Mouse (Mus musculus): ENCODE measurements around the gene Nacc1. TPM values are rescaled to one million over a fixed set of nuclear protein-coding genes. Genes with fewer than 3 reads are reported as not detected.

Gene Nacc1
- total RNA-seq, 2 experiments from 2014 or later: 50.2 TPM

GRCm38 (mm10) chr8:84653092-84653631 is 34.5 kb downstream of the Nacc1 start:
- DNase-seq: no peak
- intact Hi-C loops (cut with DNase I): no loop called here

GRCm38 (mm10) chr8:84650213-84650612 is 37.4 kb downstream of the Nacc1 start:
- intact Hi-C loops (cut with DNase I): no loop called here
- DNase-seq: no peak

- peak in 1 of 2 experiments; percentile 31 for DNase-seq
- intact Hi-C loops (cut with DNase I): no loop called here
These were observed 40.2 kb downstream of the Nacc1 start for GRCm38 (mm10) chr8:84647461-84647901.

- no peak for DNase-seq
- intact Hi-C loops (cut with DNase I): no loop called here
These were observed 40.9 kb downstream of the Nacc1 start for GRCm38 (mm10) chr8:84646800-84647199.

- intact Hi-C loops (cut with DNase I): loop anchor here (1.0 kb wide), 1 partner anchor 12 kb away; no protein-coding TSS in a partner anchor
- DNase-seq: no peak
These were observed 44.6 kb downstream of the Nacc1 start for GRCm38 (mm10) chr8:84643019-84643418.

- intact Hi-C loops (cut with DNase I): no loop called here
- no peak for DNase-seq
These were observed 45.9 kb downstream of the Nacc1 start for GRCm38 (mm10) chr8:84641578-84642361.

- intact Hi-C loops (cut with DNase I): no loop called here
- no peak for DNase-seq
These were observed 46.9 kb downstream of the Nacc1 start for GRCm38 (mm10) chr8:84640617-84641294.

GRCm38 (mm10) chr8:84640010-84640588 is 47.6 kb downstream of the Nacc1 start:
- intact Hi-C loops (cut with DNase I): no loop called here
- DNase-seq: no peak

- peak; percentile 94 to 95 for DNase-seq
- intact Hi-C loops (cut with DNase I): loop anchor here (1.0 to 2.0 kb wide), 3 partner anchors 23 to 173 kb away; partner anchors contain the start of gene Ier2
These were observed 48.3 kb downstream of the Nacc1 start for GRCm38 (mm10) chr8:84639162-84640009.

GRCm38 (mm10) chr8:84638555-84639161 is 49.0 kb downstream of the Nacc1 start:
- intact Hi-C loops (cut with DNase I): loop anchor here (1.0 to 2.0 kb wide), 3 partner anchors 24 to 174 kb away; partner anchors contain the start of gene Ier2
- DNase-seq: peak; percentile 34 to 55

- intact Hi-C loops (cut with DNase I): loop anchor here (2.0 kb wide), 2 partner anchors 45 to 175 kb away; no protein-coding TSS in a partner anchor
These were observed 49.6 kb downstream of the Nacc1 start for GRCm38 (mm10) chr8:84637946-84638554.

GRCm38 (mm10) chr8:84636051-84636691 is 51.5 kb downstream of the Nacc1 start:
- intact Hi-C loops (cut with DNase I): no loop called here

More at GRCm38 (mm10) chr8:84637946-84638554, 49.6 kb downstream of the Nacc1 start:
- no peak for DNase-seq

GRCm38 (mm10) chr8:84635397-84636050 is 52.1 kb downstream of the Nacc1 start:
- no peak for DNase-seq
- intact Hi-C loops (cut with DNase I): no loop called here

More at GRCm38 (mm10) chr8:84636051-84636691, 51.5 kb downstream of the Nacc1 start:
- no peak for DNase-seq

- intact Hi-C loops (cut with DNase I): no loop called here
These were observed 52.8 kb downstream of the Nacc1 start for GRCm38 (mm10) chr8:84634849-84635304.

GRCm38 (mm10) chr8:84633841-84634584 is 53.6 kb downstream of the Nacc1 start:
- intact Hi-C loops (cut with DNase I): no loop called here
- no peak for DNase-seq

More at GRCm38 (mm10) chr8:84634849-84635304, 52.8 kb downstream of the Nacc1 start:
- DNase-seq: peak; percentile 64 to 72

GRCm38 (mm10) chr8:84631813-84632212 is 55.8 kb downstream of the Nacc1 start:
- no peak for DNase-seq
- intact Hi-C loops (cut with DNase I): no loop called here

GRCm38 (mm10) chr8:84630145-84630544 is 57.5 kb downstream of the Nacc1 start:
- intact Hi-C loops (cut with DNase I): no loop called here
- no peak for DNase-seq
